Mouse (Mus musculus) lung, adult 2 months (tissue): ENCODE data around the gene Tbc1d24.

Experiments
- CTCF ChIP-seq: fragments of 200-500 bp; IDR thresholded peaks from 2 replicates; pipeline ENCODE4 v1.5.1; 2011; ENCODE audit warnings: mild to moderate bottlenecking, low read length, control low read depth; ENCODE audit not compliant: insufficient read depth
- POLR2A ChIP-seq: fragments of 200-500 bp; IDR thresholded peaks from 2 replicates; pipeline ENCODE4 v1.6.1; 2011; ENCODE audit warnings: low read depth, mild to moderate bottlenecking, control low read depth, low read length, borderline replicate concordance; ENCODE audit errors: extremely low read depth

- TF ChIP-seq POLR2A (peak; percentile 97), CTCF (no peak)
These were observed 35.9 kb downstream of the Tbc1d24 start, which contains the start of gene Atp6v0c for GRCm38 (mm10) chr17:24169317-24170065.
